Mouse (Mus musculus): ENCODE data around the gene Otulin.

Otulin gene

GRCm38 (mm10) chr15:27656626-27657025 lies 26.1 kb upstream of the Otulin start:
- DNase-seq, result no peak

- no peak for DNase-seq
Measured at GRCm38 (mm10) chr15:27655015-27655414, 24.5 kb upstream of the Otulin start.

GRCm38 (mm10) chr15:27647686-27648085 lies 17.2 kb upstream of the Otulin start:
- no peak for DNase-seq

GRCm38 (mm10) chr15:27646665-27647064 lies 16.2 kb upstream of the Otulin start:
- DNase-seq, result no peak

DNA sequence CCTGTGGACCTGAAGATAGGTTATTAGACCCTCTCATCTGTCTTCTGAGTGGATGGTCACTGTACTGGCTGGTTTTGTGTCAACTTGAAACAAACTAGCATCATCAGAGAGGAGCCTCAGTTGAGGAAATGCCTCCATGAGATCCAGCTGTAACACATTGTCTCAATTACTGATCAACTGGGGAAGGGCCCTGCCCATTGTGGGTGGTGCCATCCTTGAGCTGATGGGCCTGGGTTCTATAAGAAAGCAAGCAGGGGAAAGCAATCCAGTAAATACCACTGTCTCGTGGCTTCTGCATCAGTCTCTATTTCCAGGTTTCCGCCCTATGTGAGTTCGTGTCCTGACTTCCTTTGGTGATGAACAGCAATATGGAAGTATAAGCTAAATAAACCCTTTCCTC lies 14.8 kb upstream of the Otulin start:
- no peak for DNase-seq

DNA sequence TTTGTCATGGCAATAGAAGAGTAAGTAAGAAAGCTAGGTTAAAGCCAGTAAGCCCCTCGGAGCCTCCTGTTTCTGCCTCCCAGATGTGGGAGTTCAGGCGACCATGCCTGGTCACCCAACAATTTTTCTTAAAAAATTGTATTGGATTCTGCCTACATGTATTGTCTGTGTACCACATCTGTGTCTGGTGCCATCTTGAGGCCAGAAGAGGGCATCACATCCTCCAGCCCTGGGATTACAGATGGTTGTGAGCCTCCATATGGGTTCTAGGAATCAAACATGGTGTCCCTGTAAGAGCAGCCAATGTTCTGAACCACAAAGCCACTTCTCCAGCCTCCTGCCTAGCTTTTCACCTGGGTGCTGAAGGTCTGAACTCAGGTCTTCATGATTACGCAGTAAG lies 12.4 kb upstream of the Otulin start:
- no peak for DNase-seq

DNA sequence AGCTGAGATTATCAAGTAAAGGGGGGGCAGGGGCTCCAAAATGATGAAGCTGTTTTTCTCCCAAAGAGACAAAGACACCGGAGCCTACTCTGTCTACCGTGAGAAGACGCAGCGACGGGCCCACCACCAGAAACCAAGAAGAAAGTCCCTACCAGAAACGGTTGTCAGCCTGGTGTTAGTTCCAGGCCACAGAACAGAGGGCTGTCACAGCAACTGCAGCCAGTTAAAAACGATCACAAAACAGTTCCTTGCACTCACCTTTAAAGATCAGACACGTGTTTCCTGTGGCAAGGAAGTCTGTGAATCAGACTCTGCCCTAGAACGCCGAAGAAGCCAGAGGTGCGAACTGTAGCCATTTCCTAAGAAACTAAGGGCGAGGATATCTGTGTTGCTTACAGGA lies 10.7 kb upstream of the Otulin start:
- no peak for DNase-seq

GRCm38 (mm10) chr15:27633941-27634900 lies 3.7 kb upstream of the Otulin start:
- DNase-seq, result no peak

GRCm38 (mm10) chr15:27629800-27630600 lies 493 bp downstream of the Otulin start:
- DNase-seq, result peak; percentile 29

- DNase-seq, result no peak
Measured at GRCm38 (mm10) chr15:27629046-27629445, 1.4 kb downstream of the Otulin start.

DNA sequence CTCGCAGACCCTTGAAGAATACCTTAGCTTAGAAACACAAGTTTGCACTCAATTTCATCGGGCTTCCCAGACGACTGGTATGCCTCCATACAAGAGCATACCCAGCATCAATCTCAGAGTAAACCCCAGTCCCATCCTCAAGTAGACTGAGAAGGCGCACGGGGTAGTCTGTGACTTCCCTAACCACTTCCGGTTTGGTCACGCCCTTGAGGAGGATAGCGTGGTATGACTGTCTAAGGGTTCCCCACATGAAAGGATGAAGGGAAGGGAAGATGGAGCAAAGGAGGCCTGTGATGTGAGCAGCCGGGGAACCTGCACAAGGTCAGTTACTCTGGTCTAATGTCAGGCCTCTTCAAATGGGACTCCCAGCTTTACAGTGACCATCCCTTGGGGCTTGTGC lies 2.7 kb downstream of the Otulin start:
- DNase-seq, result no peak

- DNase-seq, result no peak
Measured at GRCm38 (mm10) chr15:27626314-27626713, 4.2 kb downstream of the Otulin start.

- no peak for DNase-seq
Measured at GRCm38 (mm10) chr15:27625890-27626255, 4.6 kb downstream of the Otulin start.

GRCm38 (mm10) chr15:27625014-27625889 lies 5.2 kb downstream of the Otulin start:
- no peak for DNase-seq

- DNase-seq, result no peak
Measured at GRCm38 (mm10) chr15:27623286-27623685, 7.2 kb downstream of the Otulin start.

DNA sequence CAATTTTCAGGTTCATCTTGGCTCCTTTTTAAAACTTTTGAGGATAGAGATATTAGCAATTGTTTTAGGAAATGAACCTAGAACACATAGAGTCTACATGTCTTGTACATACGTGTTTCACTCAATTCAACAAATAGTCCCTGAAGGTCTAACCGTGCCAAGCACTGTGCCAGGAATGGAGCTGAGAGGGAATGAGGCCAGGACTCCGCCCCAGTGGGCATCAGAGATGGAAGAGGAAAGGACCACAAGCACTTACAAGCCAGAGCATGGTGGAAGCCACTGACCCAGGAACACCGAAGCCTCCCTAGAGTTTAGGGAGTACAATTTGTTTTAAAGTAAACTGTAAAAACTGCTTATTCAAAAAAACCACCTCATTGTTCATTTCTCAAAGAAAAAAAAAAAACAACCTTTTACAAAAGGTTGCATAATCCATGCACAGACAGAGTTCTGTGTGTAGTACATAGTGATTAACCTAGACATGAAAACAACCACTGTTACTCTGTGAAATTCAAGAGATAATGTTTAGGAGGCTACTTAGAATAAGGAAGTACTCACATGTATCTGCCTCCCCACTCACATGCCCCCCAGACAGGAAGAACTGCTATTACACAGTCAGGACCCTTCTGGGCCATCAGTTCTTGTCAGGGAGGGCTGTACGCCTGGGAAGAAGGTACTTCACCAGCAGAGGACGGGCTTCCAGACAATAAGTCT lies 9.9 kb downstream of the Otulin start:
- DNase-seq, result no peak

DNA sequence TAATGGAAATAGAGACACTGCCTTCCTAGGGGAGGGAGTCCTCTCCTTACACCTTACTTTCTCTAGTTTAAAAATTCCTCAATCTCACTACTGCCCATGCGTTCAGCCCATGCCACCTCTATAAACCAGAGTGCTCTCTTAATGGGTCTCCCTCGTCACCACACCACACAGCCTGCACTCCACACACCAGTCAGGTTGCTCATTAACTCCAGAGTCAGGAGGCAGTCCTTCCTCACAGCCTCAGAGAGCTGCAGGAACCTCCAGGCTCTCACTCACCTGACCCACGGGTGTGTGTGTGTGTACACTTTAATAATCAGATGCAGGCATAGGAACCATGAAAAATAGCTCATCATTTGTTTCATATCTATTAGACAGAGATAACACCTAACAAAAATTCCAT lies 10.8 kb downstream of the Otulin start:
- DNase-seq, result no peak

GRCm38 (mm10) chr15:27618778-27619533 lies 11.5 kb downstream of the Otulin start:
- no peak for DNase-seq

GRCm38 (mm10) chr15:27617227-27617626 lies 13.3 kb downstream of the Otulin start:
- DNase-seq, result no peak

DNA sequence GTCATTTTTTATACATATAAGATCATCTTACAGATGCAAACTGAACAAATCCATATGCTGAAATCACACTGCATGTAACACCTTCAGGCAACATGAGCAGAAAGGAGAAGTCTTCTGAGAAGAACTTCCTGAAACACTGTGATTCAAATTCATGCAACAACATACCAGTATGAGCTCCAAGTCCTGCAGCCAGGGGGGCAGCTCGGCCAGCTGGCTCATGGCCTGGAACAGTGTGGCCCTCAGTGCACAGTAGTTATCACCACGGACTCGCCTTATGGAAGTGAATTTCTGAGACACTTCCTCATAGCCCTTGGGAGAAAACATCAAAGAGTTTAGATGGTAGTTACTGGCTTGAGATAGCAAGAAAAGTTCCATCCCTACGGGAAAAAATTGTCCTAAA lies 14.3 kb downstream of the Otulin start:
- no peak for DNase-seq

GRCm38 (mm10) chr15:27613255-27613654 lies 17.2 kb downstream of the Otulin start:
- DNase-seq, result no peak

Measured in right cerebral cortex, postnatal 14 days (tissue).